ENCODE assay signal across 13 mouse cellular contexts in genomic region chr11:35840806-35841205, GRCm38 (mm10). TPM values are rescaled to one million over a fixed set of nuclear protein-coding genes. Genes with fewer than 3 reads are reported as not detected.
DNase-seq lines count a peak whose midpoint lies in the region; TF ChIP-seq lines count a peak whose summit lies in the region.
"Not testable (repeated sequence)": the region's sequence is repeated elsewhere in the genome, so short reads cannot be mapped to it uniquely, and the experiment has no call there.
"Had no signal": no experiment of that assay in that cellular context is flagged by ENCODE, and none has a peak within 500 bp of the region (broad histone marks: within the 10 kb centered on the region; RNA-seq: fewer than 3 reads in every experiment).

No protein-coding gene starts in this region.

- peak; percentile 83 for DNase-seq in ES-CJ7 (ENCODE audit: low read depth, low spot score)
- not testable (repeated sequence) for DNase-seq in ES-E14 (ENCODE audit: low read depth, low spot score)
- peak; percentile 65 for DNase-seq in R1 (ENCODE audit: low read depth, low spot score)
- DNase-seq in ZHBTc4 (ENCODE audit: low read depth, low spot score), result peak; percentile 59

- peaks cover 69% of the 10 kb centered on the region for H3K4me1 ChIP-seq in E14TG2a.4 (replicated peaks; ENCODE audit: low read depth, low read length)
- H3K4me1 ChIP-seq in ES-Bruce4 (ENCODE audit: control insufficient read depth, insufficient read depth, low read length), result not testable (repeated sequence)
- peaks cover 0 to 13% of the 10 kb centered on the region in 2 experiments; a peak in 3 of 4 replicates for H3K4me1 ChIP-seq in ES-E14 (ENCODE audit: control insufficient read depth in 2 of 2, insufficient read depth in 2 of 2, low read length in 2 of 2, poor library complexity in 1 of 2)

- TF ChIP-seq CTCF in E14TG2a.4 (conservative IDR thresholded peaks at IDR 0.05; ENCODE audit: low read length); ES-Bruce4 (IDR thresholded peaks at IDR 0.05; ENCODE audit: low read depth, low read length): not testable (repeated sequence)

- in situ Hi-C loops in ES-E14 (cut with MboI; ENCODE audit: low sequenced_read_pairs in 2 of 2, unreplicated experiment in 2 of 2), result not testable (repeated sequence)

- TF ChIP-seq POLR2A in ES-Bruce4 (IDR thresholded peaks at IDR 0.05; ENCODE audit: insufficient read depth, low read length), result not testable (repeated sequence)

- H3K27ac ChIP-seq in ES-Bruce4 (ENCODE audit: insufficient read depth, low read length), result peak overlapping the region; percentile 34; the same call in 1 of the 2 replicates
- peak overlapping the region; percentile 48 for H3K27ac ChIP-seq in ES-E14 (ENCODE audit: insufficient read depth, low read depth, low read length, poor library complexity, severe bottlenecking)

- peak overlapping the region; percentile 79 for H3K4me3 ChIP-seq in E14TG2a.4 (replicated peaks; ENCODE audit: low read length)
- not testable (repeated sequence) for H3K4me3 ChIP-seq in ES-Bruce4 (ENCODE audit: low read depth, low read length); ES-E14 (ENCODE audit: insufficient read depth in 1 of 2, low read depth in 1 of 2, low read length in 2 of 2, poor library complexity in 1 of 2, severe bottlenecking in 1 of 2)

- H3K9ac ChIP-seq in ES-Bruce4 (ENCODE audit: low read depth, poor library complexity, severe bottlenecking); ES-E14 (ENCODE audit: insufficient read depth, low read depth, low read length, poor library complexity, severe bottlenecking): not testable (repeated sequence)

- H3K9me3 ChIP-seq in E14TG2a.4 (ENCODE audit: low read length); ES-Bruce4 (replicated peaks; ENCODE audit: control insufficient read depth, insufficient read depth, low read length, poor library complexity, severe bottlenecking); ES-E14 (ENCODE audit: control insufficient read depth, insufficient read depth, low read depth, low read length): not testable (repeated sequence)

- TF ChIP-seq EP300 in ES-Bruce4 (IDR thresholded peaks at IDR 0.05; ENCODE audit: insufficient read depth, low read depth, low read length), result peak; percentile 58; the same call in 1 of the 2 replicates

- not testable (repeated sequence) for H3K27me3 ChIP-seq in E14TG2a.4 (ENCODE audit: insufficient read depth, low read length); ES-Bruce4 (ENCODE audit: control insufficient read depth, insufficient read depth, low read length, poor library complexity, severe bottlenecking)

- peaks cover 38% of the 10 kb centered on the region for H3K36me3 ChIP-seq in E14TG2a.4 (ENCODE audit: insufficient read depth, low read length)
- H3K36me3 ChIP-seq in ES-Bruce4 (ENCODE audit: control insufficient read depth, insufficient read depth, low read length, poor library complexity, severe bottlenecking), result not testable (repeated sequence)
- peaks cover 16% of the 10 kb centered on the region; the same call in 1 of the 2 replicates for H3K36me3 ChIP-seq in ES-E14 (ENCODE audit: control insufficient read depth, insufficient read depth, low read length, poor library complexity, severe bottlenecking)

RNA-seq across cellular contexts. Expression of gene Rars, which starts 6.5 kb away (rescaled TPM):
- 166 and 177 TPM in 2 replicates for polyA plus RNA-seq in ES-Bruce4 (2011; ENCODE audit: insufficient read depth, insufficient read length, low read depth, missing spikeins)
- 105 and 156 TPM in 2 replicates for total RNA-seq in ES-E14 (2012; rRNA removed)

RNA-seq across cellular contexts. Expression of gene Fbll1, which starts 42.1 kb away (rescaled TPM):
- not detected in 2 replicates for polyA plus RNA-seq in ES-Bruce4 (2011; ENCODE audit: insufficient read depth, insufficient read length, low read depth, missing spikeins)
- total RNA-seq in ES-E14 (2012; rRNA removed), result 0.22 and 0.26 TPM in 2 replicates
- total RNA-seq: adrenal gland, adult 2 months; CH12.LX; MEL had no signal
- polyA plus RNA-seq: activated CD4-positive, CD25-positive, alpha-beta regulatory T cell, adult 4 months; CD4-positive, CD25-positive, alpha-beta regulatory T cell, adult 4 months; G1E; Patski had no signal
